Mouse (Mus musculus): ENCODE data around the gene Olfr288. TPM values are rescaled to one million over a fixed set of nuclear protein-coding genes. Genes with fewer than 3 reads are reported as not detected.

Olfr288 gene
- not detected in 2 replicates for polyA plus RNA-seq (2012)

DNA sequence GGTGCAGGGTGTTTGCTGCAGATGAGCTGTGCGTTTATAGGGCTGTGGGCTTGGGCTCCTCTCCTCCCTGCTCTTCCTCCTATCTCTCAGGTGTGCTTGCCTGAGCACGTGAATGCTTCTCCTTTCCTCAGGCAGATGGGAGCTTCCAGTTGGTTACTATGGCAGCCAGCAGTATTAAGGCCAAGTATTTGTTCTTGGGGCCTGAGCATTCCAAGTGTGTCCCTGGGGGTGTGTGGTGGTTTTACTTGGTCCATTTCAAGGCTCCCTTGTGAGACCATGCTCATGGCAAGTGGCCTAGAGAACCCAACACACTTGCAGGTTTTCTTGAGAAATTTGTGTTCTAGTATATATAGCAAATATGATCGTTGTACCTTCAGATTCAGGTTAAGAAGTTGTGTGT lies at the start of gene Olfr288:
Olfr288 (minus strand) TSS at position 101 of the 400 bp plus-strand sequence.

GRCm38 (mm10) chr15:98234350-98234749 lies 39.0 kb upstream of the Olfr288 start, which contains the start of gene Olfr286:
Olfr286 (minus strand) TSS chr15:98234450.

GRCm38 (mm10) chr15:98220877-98221276 lies 25.5 kb upstream of the Olfr288 start, which contains the start of the genes Gm44579 and Olfr287:
Gm44579 (minus strand) TSS chr15:98220977.
Olfr287 (minus strand) TSS chr15:98221056.

GRCm38 (mm10) chr15:98166963-98167644 lies 28.2 kb downstream of the Olfr288 start, which contains the start of gene Ccdc184:
Ccdc184 (plus strand) TSS chr15:98167158.

DNA sequence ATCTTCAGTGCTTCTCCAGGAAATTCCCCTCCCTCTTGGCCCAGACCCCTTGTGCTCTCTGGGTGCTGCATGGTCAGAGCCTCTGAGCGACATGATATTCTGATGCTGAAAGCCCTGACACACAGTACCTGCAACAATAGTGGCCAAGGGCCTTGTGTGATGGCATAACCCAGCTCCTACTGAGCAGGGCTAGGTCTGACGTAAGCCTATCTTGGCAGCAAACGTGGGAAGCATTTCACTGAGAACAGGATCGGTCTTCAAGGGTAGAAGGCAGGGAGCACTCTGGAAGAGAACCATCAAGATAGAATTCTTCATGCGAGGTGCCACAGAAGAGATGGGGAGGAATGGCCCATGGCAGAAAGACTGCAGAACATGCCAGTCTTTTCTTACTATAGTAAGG lies 29.8 kb downstream of the Olfr288 start, which contains the start of gene Asb8:
Asb8 (minus strand) TSS at position 101 of the 400 bp plus-strand sequence.

Other genes starting within 250 kb of the Olfr288 start
- gene Tmem106c, start 231.3 kb downstream of the Olfr288 start, polyA plus RNA-seq (2012), result 44.9 and 46.0 TPM in 2 replicates
- gene Col2a1, start 190.8 kb downstream of the Olfr288 start, polyA plus RNA-seq (2012), result 0.06 TPM in 2 replicates
- gene Pfkm, start 103.0 kb downstream of the Olfr288 start, polyA plus RNA-seq (2012), result 12.6 and 16.5 TPM in 2 replicates
- gene Senp1, start 101.8 kb downstream of the Olfr288 start, polyA plus RNA-seq (2012), result 17.7 and 20.7 TPM in 2 replicates
- gene Asb8, start 29.9 kb downstream of the Olfr288 start, polyA plus RNA-seq (2012), result 3.8 TPM in 2 replicates
- 0.20 and 0.43 TPM in 2 replicates for gene Ccdc184, start 28.4 kb downstream of the Olfr288 start, polyA plus RNA-seq (2012)
- gene Gm44579, start 25.4 kb upstream of the Olfr288 start, polyA plus RNA-seq (2012), result not detected in 2 replicates
- gene Olfr287, start 25.5 kb upstream of the Olfr288 start, polyA plus RNA-seq (2012), result not detected in 2 replicates
- not detected in 2 replicates for gene Olfr286, start 38.9 kb upstream of the Olfr288 start, polyA plus RNA-seq (2012)
- gene H1fnt, start 61.8 kb upstream of the Olfr288 start, polyA plus RNA-seq (2012), result not detected in 2 replicates
- gene Zfp641, start 100.6 kb upstream of the Olfr288 start, polyA plus RNA-seq (2012), result not detected in 2 replicates
- gene Olfr285, start 121.8 kb upstream of the Olfr288 start, polyA plus RNA-seq (2012), result not detected in 2 replicates
- not detected in 2 replicates for gene Olfr284, start 145.4 kb upstream of the Olfr288 start, polyA plus RNA-seq (2012)
- not detected in 2 replicates for gene Olfr283, start 185.4 kb upstream of the Olfr288 start, polyA plus RNA-seq (2012)
- gene Olfr282, start 235.7 kb upstream of the Olfr288 start, polyA plus RNA-seq (2012), result not detected in 2 replicates